Mouse (Mus musculus): ENCODE results near the gene Fkbp7.
"Not testable (repeated sequence)": the region's sequence is repeated elsewhere in the genome, so short reads cannot be mapped to it uniquely, and the experiment has no call there.

The Fkbp7 gene

GRCm38 (mm10) chr2:76643801-76644200, 29.1 kb downstream of the Fkbp7 start:
- ChIA-PET POLR2A (interaction anchor here in 1 of 4 experiments (1.5 kb wide), 1 partner anchor 31 kb away, joined by 4 read pairs; the partner anchor contains the start of gene Plekha3), CTCF (no interaction called here)

DNA sequence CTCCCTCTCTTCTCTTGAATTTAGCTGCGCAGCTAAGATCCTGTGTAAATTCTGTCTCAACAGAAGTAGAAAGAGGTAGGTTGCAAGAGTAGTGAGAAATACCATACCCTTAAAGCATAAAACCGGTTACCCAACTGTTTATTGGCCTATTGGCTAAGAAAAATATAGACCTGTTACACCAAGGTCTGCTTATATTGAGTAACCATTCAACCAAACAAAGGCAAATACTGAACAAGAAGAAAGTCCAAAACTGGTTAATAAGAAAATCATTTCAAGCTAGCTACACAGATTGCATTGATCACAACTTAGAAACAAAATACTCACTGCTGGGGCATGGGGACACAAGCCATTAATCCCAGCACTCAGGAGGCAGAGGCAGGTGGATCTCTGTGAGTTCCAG, 33.3 kb downstream of the Fkbp7 start:
- ChIA-PET POLR2A (interaction anchor here in 2 of 4 experiments (1.5 to 1.7 kb wide), 2 partner anchors 8 to 9 kb away, joined by 4 read pairs; partner anchors contain the start of genes Pjvk (in 2 of the 2) and Prkra (in 2 of the 2)), CTCF (no interaction called here)

GRCm38 (mm10) chr2:76631600-76631999, 41.3 kb downstream of the Fkbp7 start:
- POLR2A ChIA-PET = no interaction called here
- CTCF ChIA-PET = no interaction called here

DNA sequence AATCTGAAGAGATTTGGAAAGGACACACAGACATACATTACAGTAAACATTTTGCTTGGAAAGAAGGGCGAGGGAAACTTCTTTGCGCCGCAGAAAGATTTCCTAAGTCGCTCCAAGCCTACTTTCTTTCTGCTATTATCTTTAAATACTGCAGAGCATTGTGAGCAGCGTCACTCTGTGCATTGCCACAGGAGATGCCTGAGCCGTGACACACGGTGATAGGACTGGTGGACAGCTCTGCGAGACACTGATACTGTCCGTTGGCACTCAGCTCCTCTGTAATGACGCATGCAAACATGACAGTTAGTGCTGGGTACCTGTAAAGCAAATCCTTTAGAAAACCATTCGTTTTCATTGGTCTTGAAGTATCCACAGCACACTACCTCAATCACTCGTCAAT, 42.6 kb downstream of the Fkbp7 start:
- CTCF ChIA-PET = no interaction called here

GRCm38 (mm10) chr2:76622316-76622715, 50.6 kb downstream of the Fkbp7 start:
- POLR2A ChIA-PET = interaction anchor here in 2 of 4 experiments (1.0 to 1.2 kb wide), 2 partner anchors 25 to 26 kb away, joined by 3 read pairs; partner anchors contain the start of genes Prkra (in 2 of the 2) and Pjvk (in 1 of the 2)
- CTCF ChIA-PET = not testable (repeated sequence)

More for the DNA sequence above, 42.6 kb downstream of the Fkbp7 start:
- POLR2A ChIA-PET = no interaction called here

DNA sequence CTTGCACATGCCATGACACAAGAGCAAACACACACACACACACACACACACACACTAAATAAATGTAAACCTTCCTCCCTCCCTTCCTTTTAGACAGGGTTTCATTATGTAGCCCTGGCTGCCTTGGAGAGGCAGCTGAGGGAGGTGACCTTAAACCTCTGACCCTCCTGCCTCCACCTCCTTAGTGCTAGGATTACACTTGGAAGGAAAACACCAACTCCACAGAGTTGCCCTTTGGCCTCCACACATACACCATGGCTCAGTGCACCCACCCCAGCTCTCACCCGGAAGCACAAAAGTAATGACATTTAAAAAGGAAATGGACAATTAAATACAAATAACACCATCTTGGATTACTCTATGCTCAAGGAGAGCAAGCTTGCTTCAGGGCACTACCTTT, 51.2 kb downstream of the Fkbp7 start:
- ChIA-PET CTCF (no interaction called here), POLR2A (interaction anchor here in 3 of 4 experiments (0.6 to 1.4 kb wide), 5 partner anchors 19 to 323 kb away, joined by 3 to 5 read pairs (median 3); partner anchors contain the start of genes Prkra (in 2 of the 3) and Pjvk (in 1 of the 3))

- POLR2A ChIA-PET = interaction anchor here in 1 of 4 experiments (1.1 kb wide), 1 partner anchor 75 kb away, joined by 5 read pairs; no protein-coding TSS in a partner anchor
- CTCF ChIA-PET = interaction anchor here in 1 of 4 experiments (0.6 kb wide), 1 partner anchor 12 kb away, joined by 9 read pairs; no protein-coding TSS in a partner anchor
Measured at GRCm38 (mm10) chr2:76620188-76620587, 52.7 kb downstream of the Fkbp7 start.

GRCm38 (mm10) chr2:76618078-76618477, 54.8 kb downstream of the Fkbp7 start:
- CTCF ChIA-PET = interaction anchor here (0.5 to 3.0 kb wide), 47 partner anchors 10 to 1489 kb away, joined by 3 to 54 read pairs (median 4); partner anchors contain the start of genes Prkra (in 3 of the 4), Rbm45 (in 3 of the 4), Pjvk (in 2 of the 4) and Cyct (in 1 of the 4)
- POLR2A ChIA-PET = interaction anchor here in 3 of 4 experiments (0.6 to 1.4 kb wide), 7 partner anchors 23 to 256 kb away, joined by 3 to 7 read pairs (median 4); no protein-coding TSS in a partner anchor
